Comparison of ENCODE assay signal across 24 mouse cellular contexts in the genomic region with DNA sequence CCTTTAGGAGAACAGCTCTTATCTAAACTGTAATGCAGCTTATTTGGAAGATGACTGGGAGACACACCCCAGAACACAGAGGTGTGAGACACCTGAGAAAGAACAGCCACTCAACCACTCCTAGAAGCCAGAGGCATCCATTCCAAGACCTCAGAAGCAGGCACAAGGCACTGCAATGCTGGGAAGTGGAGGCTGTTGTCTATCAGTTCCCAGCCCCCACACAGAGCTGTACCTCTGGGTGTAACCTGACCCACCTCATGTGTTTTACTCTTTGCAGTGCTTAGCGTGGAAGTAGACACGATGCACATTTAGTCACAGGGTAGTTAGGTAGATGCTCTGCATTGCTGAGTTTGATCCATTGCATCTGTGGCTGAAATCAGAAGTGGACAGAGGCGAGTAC.
"Had no signal": no experiment of that assay in that cellular context is flagged by ENCODE, and none has a peak within 500 bp of the region (broad histone marks: within the 10 kb centered on the region; RNA-seq: fewer than 3 reads in every experiment).

No protein-coding gene starts in this region.

- H3K9ac ChIP-seq: limb, embryonic 13.5 days; liver, embryonic 12.5 days; liver, embryonic 15.5 days; neural tube, embryonic 12.5 days; neural tube, embryonic 15.5 days; stomach, embryonic 15.5 days had no signal

- H3K4me2 ChIP-seq: limb, embryonic 13.5 days; liver, embryonic 12.5 days; liver, embryonic 15.5 days; midbrain, embryonic 11.5 days; neural tube, embryonic 12.5 days; neural tube, embryonic 15.5 days; stomach, embryonic 15.5 days had no signal

- H3K27ac ChIP-seq: kidney, postnatal 0 days; layer of hippocampus, adult 2 months; limb, embryonic 10.5 days; limb, embryonic 13.5 days; liver, embryonic 12.5 days; liver, embryonic 15.5 days; neural tube, embryonic 12.5 days; neural tube, embryonic 15.5 days; stomach, embryonic 15.5 days had no signal

- ATAC-seq: liver, embryonic 12.5 days had no signal

- H3K36me3 ChIP-seq: limb, embryonic 10.5 days; limb, embryonic 13.5 days; liver, embryonic 12.5 days; liver, embryonic 15.5 days; neural tube, embryonic 12.5 days; neural tube, embryonic 15.5 days; stomach, embryonic 15.5 days had no signal

- H3K4me1 ChIP-seq: limb, embryonic 13.5 days; liver, embryonic 12.5 days; liver, embryonic 15.5 days; neural tube, embryonic 15.5 days; stomach, embryonic 15.5 days had no signal

- H3K27me3 ChIP-seq: limb, embryonic 13.5 days; liver, embryonic 12.5 days; liver, embryonic 15.5 days; neural tube, embryonic 12.5 days; neural tube, embryonic 15.5 days; stomach, embryonic 15.5 days had no signal

- H3K9me3 ChIP-seq: limb, embryonic 10.5 days; limb, embryonic 13.5 days; liver, embryonic 12.5 days; liver, embryonic 15.5 days; neural tube, embryonic 12.5 days; neural tube, embryonic 15.5 days; stomach, embryonic 15.5 days had no signal

- DNase-seq: kidney, adult 2 months; kidney, postnatal 25 days; layer of hippocampus, adult 9-11 months; liver; lung, adult 2 months; lung, postnatal 14 days; lung, postnatal 4 days; midbrain, embryonic 14.5 days; right cerebral cortex, adult 18-20 months; right cerebral cortex, postnatal 25 days; spleen, adult 18-20 months; thymus, adult 2 months; thymus, postnatal 14 days; thymus, postnatal 4 days had no signal

- H3K4me3 ChIP-seq: layer of hippocampus, adult 2 months; limb, embryonic 10.5 days; limb, embryonic 13.5 days; liver, embryonic 12.5 days; liver, embryonic 15.5 days; neural tube, embryonic 12.5 days; neural tube, embryonic 15.5 days; stomach, embryonic 15.5 days had no signal
